Mouse (Mus musculus): Measurements from ENCODE around the gene Pate3.

- TF ChIP-seq CTCF (conservative IDR thresholded peaks at IDR 0.05 in 1 of 2, IDR thresholded peaks at IDR 0.05 in 1 of 2; ENCODE audit: low read depth in 2 of 2, low read length in 2 of 2) (no peak), MXI1 (IDR thresholded peaks at IDR 0.05; ENCODE audit: low read depth, low read length) (no peak), MAFK (IDR thresholded peaks at IDR 0.05; ENCODE audit: insufficient replicate concordance, low read length) (no peak), POLR2A (IDR thresholded peaks at IDR 0.05; ENCODE audit: low read depth, low read length) (no peak)
These were observed 15.0 kb downstream of the Pate3 start for GRCm38 (mm10) chr9:35632981-35633380.

All from CH12.LX (cell line).